Mouse (Mus musculus) olfactory bulb, adult 2 months (tissue): ENCODE data around the gene Osbpl6.

Source experiments
- CTCF ChIP-seq: fragments of 200-500 bp; IDR thresholded peaks from 2 replicates; pipeline ENCODE4 v1.5.1; 2012; ENCODE audit warnings: low read depth, mild to moderate bottlenecking, low read length, moderate library complexity; ENCODE audit not compliant: insufficient read depth
- POLR2A ChIP-seq: fragments of 200-500 bp; IDR thresholded peaks from 2 replicates; pipeline ENCODE4 v1.6.1; 2012; ENCODE audit warnings: mild to moderate bottlenecking, low read depth, low read length, moderate library complexity; ENCODE audit not compliant: insufficient read depth

- TF ChIP-seq CTCF (no peak), POLR2A (no peak)
Measured at GRCm38 (mm10) chr2:76511281-76511721, 105.0 kb downstream of the Osbpl6 start.
